ENCODE assay signal across 8 mouse cellular contexts in the genomic region with DNA sequence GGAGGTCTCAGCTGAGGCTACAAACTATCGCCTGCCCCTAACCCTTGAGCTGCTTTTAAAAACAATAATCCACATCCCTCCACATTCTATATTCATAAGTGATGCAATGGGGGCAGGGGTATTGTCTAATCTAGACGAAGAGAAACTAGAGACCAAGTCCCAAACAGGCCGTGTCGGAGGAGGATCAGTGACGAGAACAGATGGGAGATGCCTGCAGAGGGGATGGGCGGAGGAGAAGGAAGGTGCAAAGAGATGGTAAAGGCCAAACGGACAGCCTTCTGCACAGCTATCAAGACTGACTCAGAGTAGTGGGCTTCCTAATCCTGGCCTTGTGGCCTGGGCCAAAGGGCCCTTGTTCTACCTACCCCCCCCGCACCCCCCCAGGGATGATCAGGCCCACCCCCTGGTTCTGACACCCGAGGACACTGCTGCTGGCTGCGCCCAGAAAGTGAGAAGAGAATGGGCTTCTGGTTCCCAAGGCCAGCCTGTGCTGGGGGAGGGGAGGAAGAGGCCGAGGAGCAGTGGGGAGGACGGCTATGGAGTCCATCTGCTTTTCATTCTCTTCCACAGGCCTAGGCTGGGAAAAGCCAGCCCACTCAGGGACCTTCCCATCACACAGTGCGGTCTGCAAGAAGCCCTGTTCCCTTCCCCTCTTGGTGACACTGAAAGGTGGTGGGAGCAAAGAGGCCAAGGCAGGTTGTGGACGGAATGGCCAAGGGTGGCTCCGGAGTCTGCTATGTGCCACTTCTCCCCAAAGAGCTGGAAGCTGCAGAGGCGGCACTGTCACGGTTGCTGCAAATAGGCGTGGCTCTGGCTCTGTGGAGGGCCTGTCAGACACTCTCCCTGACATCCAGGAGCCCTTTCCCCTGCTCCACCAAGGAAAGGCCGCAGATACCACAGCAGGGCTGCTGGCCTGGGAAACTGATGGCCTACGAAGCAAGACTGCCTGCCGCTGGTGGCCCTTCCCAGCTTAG. TPM values are rescaled to one million over a fixed set of nuclear protein-coding genes. Genes with fewer than 3 reads are reported as not detected.
DNase-seq lines count a peak whose midpoint lies in the region; ATAC-seq and TF ChIP-seq lines count a peak whose summit lies in the region.

No protein-coding gene starts in this region.

- H3K27me3 ChIP-seq in hindbrain, embryonic 11.5 days (ENCODE audit: control insufficient read depth, insufficient read depth, low read length), result no peaks in the 10 kb centered on the region
- H3K27me3 ChIP-seq in liver, embryonic 15.5 days, result no peaks in the 10 kb centered on the region

- H3K27ac ChIP-seq in gastrocnemius, adult 2 months, result peak overlapping the region; percentile 96
- H3K27ac ChIP-seq in hindbrain, embryonic 11.5 days (ENCODE audit: low read depth, low read length), result peak overlapping the region; percentile 68
- H3K27ac ChIP-seq in liver, embryonic 15.5 days (replicated peaks), result peak overlapping the region; percentile 33

- WGBS in hindbrain, embryonic 11.5 days, result 48% methylated on average over 20 of the region's 21 CpGs
- WGBS in liver, embryonic 15.5 days (ENCODE audit: insufficient replicate concordance), result 69% methylated on average over 21 of the region's 21 CpGs

- no peak for TF ChIP-seq CTCF in gastrocnemius, adult 2 months (IDR thresholded peaks at IDR 0.05)

- ATAC-seq in hindbrain, embryonic 11.5 days (ENCODE audit: low FRiP score), result no peak
- no peak for ATAC-seq in liver, embryonic 15.5 days (ENCODE audit: insufficient read depth)

- intact Hi-C loops in gastrocnemius, adult 2 months (cut with DNase I), result no loop called here

- H3K4me2 ChIP-seq in hindbrain, embryonic 11.5 days (replicated peaks; ENCODE audit: low read depth, low read length), result peak overlapping the region; percentile 72
- H3K4me2 ChIP-seq in liver, embryonic 15.5 days, result peak overlapping the region; percentile 85

- H3K36me3 ChIP-seq in hindbrain, embryonic 11.5 days (ENCODE audit: control insufficient read depth, insufficient read depth, low read length), result peaks cover 11% of the 10 kb centered on the region
- peaks cover 48% of the 10 kb centered on the region for H3K36me3 ChIP-seq in liver, embryonic 15.5 days (replicated peaks)

- peak overlapping the region; percentile 99; the same call in 1 of the 2 replicates for H3K9ac ChIP-seq in hindbrain, embryonic 11.5 days (ENCODE audit: low read depth, low read length)
- peak overlapping the region; percentile 97 for H3K9ac ChIP-seq in liver, embryonic 15.5 days

- no peaks in the 10 kb centered on the region for H3K9me3 ChIP-seq in hindbrain, embryonic 11.5 days (ENCODE audit: control insufficient read depth, low read length)
- H3K9me3 ChIP-seq in liver, embryonic 15.5 days (replicated peaks), result no peaks in the 10 kb centered on the region

- peaks cover 30% of the 10 kb centered on the region for H3K4me1 ChIP-seq in hindbrain, embryonic 11.5 days (replicated peaks; ENCODE audit: control insufficient read depth, insufficient read depth, low read length)
- peaks cover 56% of the 10 kb centered on the region for H3K4me1 ChIP-seq in liver, embryonic 15.5 days (replicated peaks)

- peak; percentile 69 for DNase-seq in gastrocnemius, adult 2 months
- DNase-seq in gastrocnemius, adult 8-10 months (ENCODE audit: low spot score in 2 of 2), result no peak
- peak; percentile 61 for DNase-seq in right cerebral cortex, adult 18-20 months
- no peak for DNase-seq in right cerebral cortex, postnatal 10 days (ENCODE audit: low spot score in 2 of 2)
- peak; percentile 44 for DNase-seq in hindbrain, embryonic 11.5 days (ENCODE audit: low spot score)
- peak; percentile 36 for DNase-seq in yolk sac, embryonic 10.5 days (ENCODE audit: low spot score)
- no peak for DNase-seq in ovary, postnatal 10 days (ENCODE audit: low spot score)

- peak overlapping the region; percentile 99 for H3K4me3 ChIP-seq in gastrocnemius, adult 2 months
- H3K4me3 ChIP-seq in hindbrain, embryonic 11.5 days (ENCODE audit: low read depth, low read length), result peak overlapping the region; percentile 93
- peak overlapping the region; percentile 98 for H3K4me3 ChIP-seq in liver, embryonic 15.5 days (replicated peaks)

RNA-seq across cellular contexts. Expression of gene Calm3, which starts 2.8 kb away (rescaled TPM):
- total RNA-seq in gastrocnemius, adult 2 months (2021), result 100 to 1,000 TPM; 290 to 400 TPM
- 100 to 1,000 TPM; 386 to 534 (median 424) TPM for total RNA-seq in gastrocnemius, adult 8-10 months (2022)
- 322 and 337 TPM in 2 replicates for polyA plus RNA-seq in hindbrain, embryonic 11.5 days (2014; fragmentation: Nextera tagmentation; extraction: Ambion mirVana)
- polyA plus RNA-seq in liver, embryonic 15.5 days (2015; fragmentation: Nextera tagmentation; extraction: Ambion mirVana), result 79.0 and 83.9 TPM in 2 replicates

RNA-seq across cellular contexts. Expression of gene Ptgir, which starts 14.8 kb away (rescaled TPM):
- total RNA-seq in gastrocnemius, adult 2 months (2021), result under 1 TPM; 0.67 to 0.79 TPM
- total RNA-seq in gastrocnemius, adult 8-10 months (2022), result under 1 TPM; 0.62 to 0.97 (median 0.93) TPM
- 0.56 and 0.81 TPM in 2 replicates for polyA plus RNA-seq in hindbrain, embryonic 11.5 days (2014; fragmentation: Nextera tagmentation; extraction: Ambion mirVana)
- 1.2 TPM in 2 replicates for polyA plus RNA-seq in liver, embryonic 15.5 days (2015; fragmentation: Nextera tagmentation; extraction: Ambion mirVana)

RNA-seq across cellular contexts. Expression of gene Pnmal2, which starts 23.4 kb away (rescaled TPM):
- total RNA-seq in gastrocnemius, adult 2 months (2021), result under 1 TPM; 0.74 to 0.86 TPM
- under 1 TPM; 0.24 to 0.76 (median 0.41) TPM for total RNA-seq in gastrocnemius, adult 8-10 months (2022)
- polyA plus RNA-seq in hindbrain, embryonic 11.5 days (2014; fragmentation: Nextera tagmentation; extraction: Ambion mirVana), result 7.8 and 11.0 TPM in 2 replicates
- 0.44 and 0.60 TPM in 2 replicates for polyA plus RNA-seq in liver, embryonic 15.5 days (2015; fragmentation: Nextera tagmentation; extraction: Ambion mirVana)

RNA-seq across cellular contexts. Expression of gene Gng8, which starts 29.5 kb away (rescaled TPM):
- not detected for total RNA-seq in gastrocnemius, adult 2 months (2021)
- total RNA-seq in gastrocnemius, adult 8-10 months (2022), result under 1 TPM in 1 of 4 experiments, not detected in 3; 0.36 TPM
- polyA plus RNA-seq in hindbrain, embryonic 11.5 days (2014; fragmentation: Nextera tagmentation; extraction: Ambion mirVana), result 9.0 and 11.0 TPM in 2 replicates
- polyA plus RNA-seq in liver, embryonic 15.5 days (2015; fragmentation: Nextera tagmentation; extraction: Ambion mirVana), result 0.13 TPM in 2 replicates

RNA-seq across cellular contexts. Expression of gene Pnmal1, which starts 38.4 kb away (rescaled TPM):
- total RNA-seq in gastrocnemius, adult 2 months (2021), result not detected
- under 1 TPM in 1 of 4 experiments, not detected in 3; 0.07 TPM for total RNA-seq in gastrocnemius, adult 8-10 months (2022)
- polyA plus RNA-seq in hindbrain, embryonic 11.5 days (2014; fragmentation: Nextera tagmentation; extraction: Ambion mirVana), result 17.6 and 19.5 TPM in 2 replicates
- 0.05 TPM in 1 of 2 replicates, not detected in the other for polyA plus RNA-seq in liver, embryonic 15.5 days (2015; fragmentation: Nextera tagmentation; extraction: Ambion mirVana)

Comparison
In these comparisons a context has a peak if more than half of its experiments do, and no peak if none do; other contexts are left out.
1. DNase-seq: peak in gastrocnemius, adult 2 months (single experiment), right cerebral cortex, adult 18-20 months (single experiment), hindbrain, embryonic 11.5 days (single experiment) and yolk sac, embryonic 10.5 days (single experiment); none in gastrocnemius, adult 8-10 months (0 of 2), right cerebral cortex, postnatal 10 days (0 of 2) and ovary, postnatal 10 days (single experiment).
2. H3K27ac ChIP-seq: peak in every context shown above with its lines; median percentile 96 in gastrocnemius, adult 2 months; 68 in hindbrain, embryonic 11.5 days; 33 in liver, embryonic 15.5 days.
3. Peak in every context shown above with its lines, with median percentiles within 50 percentile points of each other: H3K4me3 ChIP-seq.